25 mouse cellular contexts compared by ENCODE assay signal in the genomic region with DNA sequence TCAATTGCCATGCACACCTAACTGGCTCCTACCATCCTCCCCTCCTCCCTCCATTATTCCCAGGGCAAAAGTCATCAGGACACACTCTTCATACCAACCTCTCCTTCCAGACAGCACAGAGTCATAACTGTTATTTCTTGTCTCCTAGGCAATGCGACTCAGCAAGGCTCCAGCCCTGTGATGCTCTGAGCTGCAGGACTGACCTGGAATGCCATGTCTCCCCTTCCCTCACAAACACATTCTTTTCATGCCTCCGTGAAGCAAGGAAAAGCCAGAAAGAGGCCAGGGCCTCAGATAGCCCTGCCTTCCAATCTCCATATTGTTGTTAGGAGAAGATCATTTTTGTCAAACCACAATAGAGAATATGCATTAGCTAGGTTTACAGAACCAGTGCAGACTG.
"Had no signal": no experiment of that assay in that cellular context is flagged by ENCODE, and none has a peak within 500 bp of the region (broad histone marks: within the 10 kb centered on the region; RNA-seq: fewer than 3 reads in every experiment).

No protein-coding gene starts in this region.

- H3K27me3 ChIP-seq: heart, embryonic 13.5 days; heart, embryonic 15.5 days; hindbrain, embryonic 13.5 days; hindbrain, embryonic 15.5 days; kidney, embryonic 15.5 days; limb, embryonic 12.5 days; liver, embryonic 13.5 days; liver, embryonic 15.5 days had no signal

- ATAC-seq: hindbrain, postnatal 0 days; intestine, embryonic 16.5 days; liver, postnatal 0 days had no signal

- H3K4me1 ChIP-seq: liver, embryonic 13.5 days; liver, embryonic 15.5 days had no signal

- H3K36me3 ChIP-seq: heart, embryonic 13.5 days; heart, embryonic 15.5 days; hindbrain, embryonic 13.5 days; hindbrain, embryonic 15.5 days; kidney, embryonic 15.5 days; limb, embryonic 10.5 days; limb, embryonic 12.5 days; liver, embryonic 13.5 days; liver, embryonic 15.5 days had no signal

- DNase-seq: gastrocnemius, postnatal 14 days; gastrocnemius, postnatal 36 days; heart, adult 18-20 months; kidney, adult 11 months; kidney, adult 2 months; kidney, adult 9 months; kidney, postnatal 10 days; kidney, postnatal 25 days; kidney, postnatal 4 days; liver; liver, embryonic 13.5 days; liver, postnatal 0 days had no signal

- H3K9me3 ChIP-seq: heart, embryonic 13.5 days; heart, embryonic 15.5 days; hindbrain, embryonic 13.5 days; hindbrain, embryonic 15.5 days; kidney, embryonic 15.5 days; limb, embryonic 10.5 days; limb, embryonic 12.5 days; liver, embryonic 13.5 days; liver, embryonic 15.5 days had no signal

- H3K4me2 ChIP-seq: heart, embryonic 13.5 days; heart, embryonic 15.5 days; hindbrain, embryonic 13.5 days; hindbrain, embryonic 15.5 days; kidney, embryonic 15.5 days; limb, embryonic 12.5 days; liver, embryonic 11.5 days; liver, embryonic 13.5 days; liver, embryonic 15.5 days had no signal

- H3K27ac ChIP-seq: heart, embryonic 13.5 days; heart, embryonic 15.5 days; hindbrain, embryonic 13.5 days; hindbrain, embryonic 15.5 days; hindbrain, postnatal 0 days; kidney, embryonic 15.5 days; layer of hippocampus, adult 2 months; left cerebral cortex, adult 2 months; limb, embryonic 10.5 days; limb, embryonic 12.5 days; liver, embryonic 13.5 days; liver, embryonic 15.5 days had no signal

- H3K4me3 ChIP-seq: heart, embryonic 13.5 days; heart, embryonic 15.5 days; hindbrain, embryonic 13.5 days; hindbrain, embryonic 15.5 days; kidney, embryonic 15.5 days; layer of hippocampus, adult 2 months; left cerebral cortex, adult 2 months; limb, embryonic 10.5 days; limb, embryonic 12.5 days; liver, embryonic 13.5 days; liver, embryonic 15.5 days had no signal

- H3K9ac ChIP-seq: heart, embryonic 13.5 days; heart, embryonic 15.5 days; hindbrain, embryonic 13.5 days; hindbrain, embryonic 15.5 days; kidney, embryonic 15.5 days; limb, embryonic 12.5 days; liver, embryonic 13.5 days; liver, embryonic 15.5 days; liver, postnatal 0 days had no signal
